Mouse (Mus musculus): ENCODE measurements around the gene Vps26b. TPM values are rescaled to one million over a fixed set of nuclear protein-coding genes. Genes with fewer than 3 reads are reported as not detected.

The Vps26b gene
- polyA plus RNA-seq, 1 experiment from 2014 or later: 90.7 TPM

GRCm38 (mm10) chr9:27011572-27011971 is 18.3 kb downstream of the Vps26b start:
- Histone ChIP-seq H3K27me3 (no peaks in the 10 kb centered on the region), H3K4me1 (replicated peaks) (no peaks in the 10 kb centered on the region), H3K27ac (replicated peaks) (no peak overlapping the region), H3K4me2 (no peak overlapping the region), H3K36me3 (peaks cover 88% of the 10 kb centered on the region), H3K4me3 (no peak overlapping the region), H3K9me3 (no peaks in the 10 kb centered on the region), H3K9ac (no peak overlapping the region)
- WGBS: 88% methylated on average over 4 of the region's 4 CpGs
- no peak for ATAC-seq (ENCODE audit: low FRiP score, low read depth)

- Histone ChIP-seq H3K27me3 (no peaks in the 10 kb centered on the region), H3K4me3 (no peak overlapping the region), H3K9me3 (no peaks in the 10 kb centered on the region), H3K27ac (replicated peaks) (no peak overlapping the region), H3K36me3 (peaks cover 89% of the 10 kb centered on the region), H3K9ac (no peak overlapping the region), H3K4me2 (no peak overlapping the region), H3K4me1 (replicated peaks) (no peaks in the 10 kb centered on the region)
- no peak for ATAC-seq (ENCODE audit: low FRiP score, low read depth)
- 86% methylated on average over 5 of the region's 5 CpGs for WGBS
Observed at GRCm38 (mm10) chr9:27009231-27009630, 20.6 kb downstream of the Vps26b start.

- Histone ChIP-seq H3K9ac (no peak overlapping the region), H3K36me3 (peaks cover 81% of the 10 kb centered on the region), H3K4me3 (no peak overlapping the region), H3K27me3 (no peaks in the 10 kb centered on the region), H3K4me2 (no peak overlapping the region), H3K4me1 (replicated peaks) (peaks cover under 1% of the 10 kb centered on the region), H3K9me3 (no peaks in the 10 kb centered on the region), H3K27ac (replicated peaks) (no peak overlapping the region)
- ATAC-seq (ENCODE audit: low FRiP score, low read depth): no peak
- WGBS: 91% methylated on average over 5 of the region's 5 CpGs
Observed at GRCm38 (mm10) chr9:27006866-27007265, 23.0 kb downstream of the Vps26b start.

- ATAC-seq (ENCODE audit: low FRiP score, low read depth): no peak
- Histone ChIP-seq H3K4me3 (no peak overlapping the region), H3K27me3 (no peaks in the 10 kb centered on the region), H3K27ac (replicated peaks) (no peak overlapping the region), H3K4me2 (no peak overlapping the region), H3K9ac (no peak overlapping the region), H3K9me3 (no peaks in the 10 kb centered on the region), H3K36me3 (peaks cover 73% of the 10 kb centered on the region), H3K4me1 (replicated peaks) (peaks cover 10% of the 10 kb centered on the region)
- 60% methylated on average over 1 of the region's 1 CpGs for WGBS
Observed at GRCm38 (mm10) chr9:27005933-27006332, 23.9 kb downstream of the Vps26b start.

- peaks cover 17% of the 10 kb centered on the region for H3K4me1 ChIP-seq (replicated peaks)
- no peaks in the 10 kb centered on the region for H3K9me3 ChIP-seq
- ATAC-seq (ENCODE audit: low FRiP score, low read depth): no peak
- H3K27ac ChIP-seq (replicated peaks): 0 out of 2 replicates have a peak overlapping the region, but pooled peaks have one; percentile 31
- H3K27me3 ChIP-seq: no peaks in the 10 kb centered on the region
- H3K9ac ChIP-seq: no peak overlapping the region
- H3K4me2 ChIP-seq: no peak overlapping the region
- WGBS: 82% methylated on average over 3 of the region's 3 CpGs
- peaks cover 68% of the 10 kb centered on the region for H3K36me3 ChIP-seq
- H3K4me3 ChIP-seq: no peak overlapping the region
Observed at GRCm38 (mm10) chr9:27005231-27005630, 24.6 kb downstream of the Vps26b start.

GRCm38 (mm10) chr9:26999461-27000395 is 30.1 kb downstream of the Vps26b start, which contains the start of the genes Acad8 and Thyn1:
Gene Acad8, minus strand, starts transcription at chr9:26999566.
Gene Thyn1, plus strand, starts transcription at chr9:26999710.
- Histone ChIP-seq H3K27me3 (no peaks in the 10 kb centered on the region), H3K36me3 (peaks cover 18% of the 10 kb centered on the region), H3K4me2 (peak within 1 kb of the TSS; percentile 79), H3K4me1 (replicated peaks) (peaks cover 30% of the 10 kb centered on the region), H3K4me3 (peak within 1 kb of the TSS; percentile 70), H3K9ac (peak within 1 kb of the TSS; percentile 82), H3K9me3 (no peaks in the 10 kb centered on the region), H3K27ac (replicated peaks) (peak within 1 kb of the TSS; percentile 79)
- WGBS: under 1% methylated on average over 35 of the region's 35 CpGs
- ATAC-seq (ENCODE audit: low FRiP score, low read depth): peak; percentile 100

GRCm38 (mm10) chr9:26998669-26999460 is 31.0 kb downstream of the Vps26b start:
- Histone ChIP-seq H3K9me3 (no peaks in the 10 kb centered on the region), H3K4me3 (peak overlapping the region; percentile 70), H3K4me2 (peak overlapping the region; percentile 79), H3K36me3 (peaks cover 11% of the 10 kb centered on the region), H3K9ac (peak overlapping the region; percentile 82), H3K27me3 (no peaks in the 10 kb centered on the region), H3K27ac (replicated peaks) (peak overlapping the region; percentile 74), H3K4me1 (replicated peaks) (peaks cover 30% of the 10 kb centered on the region)
- WGBS: 3% methylated on average over 29 of the region's 29 CpGs
- peak; percentile 81 for ATAC-seq (ENCODE audit: low FRiP score, low read depth)

GRCm38 (mm10) chr9:26997501-26997900 is 32.4 kb downstream of the Vps26b start:
- Histone ChIP-seq H3K36me3 (no peaks in the 10 kb centered on the region), H3K9ac (no peak overlapping the region), H3K4me3 (no peak overlapping the region), H3K27ac (replicated peaks) (no peak overlapping the region), H3K9me3 (no peaks in the 10 kb centered on the region), H3K27me3 (no peaks in the 10 kb centered on the region), H3K4me2 (no peak overlapping the region), H3K4me1 (replicated peaks) (peaks cover 30% of the 10 kb centered on the region)
- no peak for ATAC-seq (ENCODE audit: low FRiP score, low read depth)
- 92% methylated on average over 2 of the region's 2 CpGs for WGBS

GRCm38 (mm10) chr9:26997062-26997461 is 32.8 kb downstream of the Vps26b start:
- Histone ChIP-seq H3K9ac (no peak overlapping the region), H3K36me3 (0 out of 2 replicates have a peak, but pooled peaks cover 3% of the 10 kb centered on the region), H3K27ac (replicated peaks) (no peak overlapping the region), H3K4me3 (no peak overlapping the region), H3K27me3 (no peaks in the 10 kb centered on the region), H3K4me2 (no peak overlapping the region), H3K4me1 (replicated peaks) (peaks cover 30% of the 10 kb centered on the region), H3K9me3 (no peaks in the 10 kb centered on the region)
- 90% methylated on average over 3 of the region's 3 CpGs for WGBS
- ATAC-seq (ENCODE audit: low FRiP score, low read depth): no peak

- H3K27ac ChIP-seq (replicated peaks): no peak overlapping the region
- no peak overlapping the region for H3K9ac ChIP-seq
- H3K4me2 ChIP-seq: no peak overlapping the region
- peaks cover 8% of the 10 kb centered on the region for H3K4me1 ChIP-seq (replicated peaks)
- no peak overlapping the region for H3K4me3 ChIP-seq
- H3K36me3 ChIP-seq: peaks cover 22% of the 10 kb centered on the region
- H3K27me3 ChIP-seq: no peaks in the 10 kb centered on the region
- H3K9me3 ChIP-seq: no peaks in the 10 kb centered on the region
- 77% methylated on average over 3 of the region's 3 CpGs for WGBS
- ATAC-seq (ENCODE audit: low FRiP score, low read depth): no peak
Observed at GRCm38 (mm10) chr9:26993900-26994299, 36.0 kb downstream of the Vps26b start.

- no peak overlapping the region for H3K27ac ChIP-seq (replicated peaks)
- H3K9me3 ChIP-seq: no peaks in the 10 kb centered on the region
- peaks cover 2% of the 10 kb centered on the region for H3K4me1 ChIP-seq (replicated peaks)
- no peaks in the 10 kb centered on the region for H3K27me3 ChIP-seq
- H3K36me3 ChIP-seq: peaks cover 27% of the 10 kb centered on the region
- H3K4me2 ChIP-seq: no peak overlapping the region
- H3K9ac ChIP-seq: no peak overlapping the region
- 95% methylated on average over 10 of the region's 10 CpGs for whole genome bisulfite sequencing
- no peak overlapping the region for H3K4me3 ChIP-seq
- no peak for ATAC-seq (ENCODE audit: low FRiP score, low read depth)
Observed at GRCm38 (mm10) chr9:26993118-26993517, 36.7 kb downstream of the Vps26b start.

- H3K9me3 ChIP-seq: no peaks in the 10 kb centered on the region
- H3K4me3 ChIP-seq: no peak overlapping the region
- no peaks in the 10 kb centered on the region for H3K27me3 ChIP-seq
- H3K4me2 ChIP-seq: no peak overlapping the region
- H3K27ac ChIP-seq (replicated peaks): no peak overlapping the region
- WGBS: 95% methylated on average over 4 of the region's 4 CpGs
- H3K9ac ChIP-seq: no peak overlapping the region
- no peak for ATAC-seq (ENCODE audit: low FRiP score, low read depth)
- peaks cover 42% of the 10 kb centered on the region for H3K36me3 ChIP-seq
- no peaks in the 10 kb centered on the region for H3K4me1 ChIP-seq (replicated peaks)
Observed at GRCm38 (mm10) chr9:26990181-26990580, 39.7 kb downstream of the Vps26b start.

All from hindbrain, embryonic 15.5 days (tissue).